Mouse (Mus musculus) small intestine, adult 2 months (tissue): ENCODE measurements around the gene 1810046K07Rik. TPM values are rescaled to one million over a fixed set of nuclear protein-coding genes. Genes with fewer than 3 reads are reported as not detected.

ENCODE experiments used
- H3K27ac ChIP-seq: fragments of 200-500 bp; 2 replicates; pipeline ENCODE4 v1.5.1; 2012; ENCODE audit warnings: low read depth, low read length, control low read depth, inconsistent platforms; ENCODE audit not compliant: insufficient read depth
- H3K27me3 ChIP-seq: fragments of 200-500 bp; 2 replicates; pipeline ENCODE4 v1.6.1; 2012; ENCODE audit warnings: mild to moderate bottlenecking, moderate library complexity, low read length, inconsistent platforms; ENCODE audit not compliant: control insufficient read depth, insufficient read depth
- H3K36me3 ChIP-seq: fragments of 200-500 bp; 2 replicates; pipeline ENCODE4 v1.6.1; 2012; ENCODE audit warnings: mild to moderate bottlenecking, low read length, control low read depth, inconsistent platforms; ENCODE audit not compliant: control insufficient read depth, insufficient read depth
- H3K4me1 ChIP-seq: fragments of 200-500 bp; 2 replicates; pipeline ENCODE4 v1.6.1; 2012; ENCODE audit warnings: low read length, inconsistent platforms, mixed read lengths; ENCODE audit not compliant: control insufficient read depth, insufficient read depth, insufficient read length
- H3K4me3 ChIP-seq: fragments of 200-500 bp; 2 replicates; pipeline ENCODE4 v1.5.1; 2012; ENCODE audit warnings: low read depth, mild to moderate bottlenecking, control low read depth, inconsistent platforms, low read length, moderate library complexity
- CTCF ChIP-seq: fragments of 200-500 bp; IDR thresholded peaks from 2 replicates; pipeline ENCODE4 v1.5.1; 2012; ENCODE audit warnings: low read depth, mild to moderate bottlenecking, control low read depth, inconsistent platforms, low read length, moderate library complexity, mixed read lengths; ENCODE audit not compliant: insufficient replicate concordance, insufficient read length; ENCODE audit errors: extremely low read depth
- POLR2A ChIP-seq: fragments of 200-500 bp; IDR thresholded peaks from 2 replicates; pipeline ENCODE4 v1.6.1; 2012; ENCODE audit warnings: low read depth, mild to moderate bottlenecking, control low read depth, inconsistent platforms, low read length, moderate library complexity
- WGBS: fragments of 180-500 bp; shearing (Covaris S2); methylation state at CpG from one replicate; pipeline ENCODE4 v1.1.7; 2018; 5-methylcytosine and 5-hydroxymethylcytosine counted together
- polyA plus RNA-seq: library from polyadenylated mRNA; depleted of rRNA; stranded (reverse); fragments of >200 nt; gene quantifications from 2 replicates; pipeline ENCODE4 v1.2.3, GENCODE M21; 2012

The 1810046K07Rik gene
- polyA plus RNA-seq, 1 experiment = 50.7 TPM

DNA sequence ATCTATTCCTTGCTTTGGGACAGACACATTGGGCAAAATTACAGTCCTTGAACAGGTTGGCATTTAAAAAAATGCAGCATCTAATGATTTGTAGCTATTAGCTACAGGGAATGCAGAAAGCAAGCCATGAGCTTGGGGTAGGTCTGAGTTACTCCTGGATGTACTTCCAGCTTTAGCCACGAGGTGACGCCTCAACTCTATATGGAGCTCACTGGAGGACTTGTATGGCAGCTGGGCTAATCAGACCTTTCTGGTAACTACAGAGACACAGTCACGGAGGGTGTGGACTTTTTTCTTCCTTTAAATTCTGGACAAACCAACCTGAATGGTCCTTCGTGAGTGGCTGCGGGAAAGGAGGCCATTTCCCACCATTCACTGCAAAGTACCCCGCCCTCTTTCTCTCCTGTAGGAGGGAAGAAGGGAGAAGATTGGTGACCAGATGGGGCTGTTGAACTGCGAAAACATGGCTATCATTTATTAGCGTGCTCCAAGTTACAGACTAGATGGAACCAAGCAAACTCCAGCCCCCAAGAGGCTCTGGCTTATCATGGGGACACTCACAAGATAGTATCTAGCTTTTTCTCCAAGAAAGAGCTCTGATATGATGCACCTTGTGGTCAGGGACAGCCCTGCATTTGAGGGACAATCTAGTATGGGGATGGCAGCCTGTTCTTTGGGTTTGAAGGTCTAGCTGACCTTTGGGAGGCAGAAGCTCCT lies 6.7 kb upstream of the 1810046K07Rik start:
- Histone ChIP-seq H3K4me1 (no peaks in the 10 kb centered on the region), H3K36me3 (no peaks in the 10 kb centered on the region), H3K4me3 (no peak overlapping the region), H3K27me3 (no peaks in the 10 kb centered on the region), H3K27ac (no peak overlapping the region)
- TF ChIP-seq POLR2A (no peak), CTCF (peak; percentile 74; the same call in 1 of the 2 replicates)
- WGBS = 21% methylated on average over 8 of the region's 8 CpGs

DNA sequence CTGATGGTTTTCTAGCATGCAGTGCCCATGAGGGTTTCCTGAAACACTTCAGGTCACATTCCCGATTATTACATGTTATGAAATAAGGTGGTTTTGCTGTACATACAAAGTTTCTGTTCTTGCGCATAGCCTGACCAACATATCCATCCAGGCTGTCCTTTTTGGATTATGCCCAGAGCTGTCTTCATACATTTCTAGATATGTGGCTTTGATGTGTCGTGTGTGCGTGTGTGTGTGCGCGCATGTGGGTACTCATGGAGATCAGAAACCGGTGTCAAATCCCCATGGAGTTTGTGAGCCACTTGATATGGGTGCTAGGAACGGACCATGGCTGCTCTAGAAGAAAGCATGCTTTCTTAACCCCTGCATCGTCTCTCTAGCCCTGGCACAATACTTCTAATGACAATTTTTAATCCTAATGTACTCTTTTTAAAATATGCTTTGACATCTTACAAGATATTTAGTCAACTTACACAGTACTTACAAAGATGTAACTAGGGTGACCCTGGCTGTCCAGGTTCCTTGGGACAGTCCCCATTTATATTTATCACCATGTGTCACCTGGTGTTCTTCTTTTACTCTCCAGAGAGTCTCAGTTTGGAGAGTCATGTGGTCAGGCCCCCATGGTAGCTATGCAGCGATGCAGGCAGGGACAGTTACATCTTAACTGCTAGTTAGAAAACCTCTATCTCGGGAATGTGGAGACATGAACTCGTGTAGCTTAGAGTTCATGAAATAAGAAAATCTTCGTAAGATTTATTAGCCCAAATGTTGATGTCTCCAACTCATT lies 2.9 kb upstream of the 1810046K07Rik start:
- H3K4me1 ChIP-seq = no peaks in the 10 kb centered on the region
- H3K36me3 ChIP-seq = no peaks in the 10 kb centered on the region
- H3K27ac ChIP-seq = no peak overlapping the region
- no peak overlapping the region for H3K4me3 ChIP-seq
- 92% methylated on average over 13 of the region's 13 CpGs for WGBS
- H3K27me3 ChIP-seq = no peaks in the 10 kb centered on the region
- TF ChIP-seq POLR2A = no peak
- TF ChIP-seq CTCF = no peak

DNA sequence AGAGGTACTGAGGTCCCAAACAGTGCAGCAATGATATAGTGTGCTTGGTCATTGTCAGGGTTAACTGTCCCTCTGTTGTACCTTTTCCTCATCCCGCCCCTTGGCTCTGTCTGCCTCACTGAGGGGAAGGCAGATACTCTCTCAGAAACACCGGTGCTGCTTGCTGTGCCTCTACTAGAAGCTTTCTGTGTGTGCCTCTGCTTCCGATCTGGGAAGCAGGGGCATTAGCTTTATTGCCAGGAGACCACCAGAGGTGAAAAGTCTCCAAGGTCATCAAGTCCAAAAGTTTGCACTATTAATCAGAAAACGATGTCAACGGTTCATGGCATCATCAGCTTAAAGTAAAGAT lies 1.2 kb downstream of the 1810046K07Rik start:
- Histone ChIP-seq H3K27me3 (no peaks in the 10 kb centered on the region), H3K4me1 (no peaks in the 10 kb centered on the region), H3K36me3 (no peaks in the 10 kb centered on the region), H3K27ac (no peak overlapping the region), H3K4me3 (no peak overlapping the region)
- WGBS = 92% methylated on average over 5 of the region's 5 CpGs
- no peak for TF ChIP-seq POLR2A
- no peak for TF ChIP-seq CTCF

DNA sequence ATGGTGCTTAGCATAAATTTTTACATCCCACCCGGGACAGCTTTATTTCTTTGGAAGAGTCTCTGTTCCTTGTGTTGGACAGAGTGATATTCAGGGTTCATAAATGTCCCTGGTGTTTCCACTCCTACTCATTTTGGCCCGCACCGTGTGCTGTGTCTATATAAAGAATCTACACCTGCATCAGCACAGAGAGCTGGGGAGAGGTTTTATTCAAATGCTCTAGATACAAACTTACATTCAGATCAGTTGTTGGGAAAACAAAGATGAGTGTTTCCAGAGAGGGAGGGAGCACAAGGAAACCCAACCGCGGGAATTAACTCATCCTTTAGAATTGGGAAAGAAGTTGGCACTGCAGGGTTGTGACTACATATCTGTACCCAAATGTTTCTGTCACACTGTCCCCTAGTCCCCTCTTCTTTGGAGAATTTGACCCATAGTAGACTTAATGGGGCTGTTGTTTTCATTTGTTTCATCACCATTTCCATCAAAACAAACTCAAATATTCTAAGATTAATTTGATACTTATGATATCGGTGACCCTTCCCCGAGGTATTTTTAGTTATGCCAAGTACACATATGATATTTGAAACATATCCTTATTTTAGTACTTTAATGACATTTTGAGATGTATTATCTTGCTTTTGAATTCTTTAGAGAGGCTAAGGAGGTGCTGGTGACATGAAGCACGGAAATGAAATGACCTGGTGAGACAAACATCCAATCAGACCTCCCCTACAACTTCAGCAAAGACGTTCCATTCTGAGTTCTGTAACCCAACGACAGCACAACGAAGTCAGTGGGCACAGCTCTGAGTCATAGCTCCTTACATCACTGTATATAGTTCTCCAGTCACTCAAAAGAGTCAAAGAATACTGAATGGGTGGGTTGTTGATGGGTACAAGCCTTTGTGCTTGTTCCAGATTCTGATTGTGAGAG lies 1.8 kb downstream of the 1810046K07Rik start:
- TF ChIP-seq CTCF (no peak), POLR2A (no peak)
- Histone ChIP-seq H3K4me3 (no peak overlapping the region), H3K27ac (no peak overlapping the region), H3K36me3 (no peaks in the 10 kb centered on the region), H3K4me1 (no peaks in the 10 kb centered on the region), H3K27me3 (no peaks in the 10 kb centered on the region)
- WGBS = 87% methylated on average over 11 of the region's 11 CpGs

DNA sequence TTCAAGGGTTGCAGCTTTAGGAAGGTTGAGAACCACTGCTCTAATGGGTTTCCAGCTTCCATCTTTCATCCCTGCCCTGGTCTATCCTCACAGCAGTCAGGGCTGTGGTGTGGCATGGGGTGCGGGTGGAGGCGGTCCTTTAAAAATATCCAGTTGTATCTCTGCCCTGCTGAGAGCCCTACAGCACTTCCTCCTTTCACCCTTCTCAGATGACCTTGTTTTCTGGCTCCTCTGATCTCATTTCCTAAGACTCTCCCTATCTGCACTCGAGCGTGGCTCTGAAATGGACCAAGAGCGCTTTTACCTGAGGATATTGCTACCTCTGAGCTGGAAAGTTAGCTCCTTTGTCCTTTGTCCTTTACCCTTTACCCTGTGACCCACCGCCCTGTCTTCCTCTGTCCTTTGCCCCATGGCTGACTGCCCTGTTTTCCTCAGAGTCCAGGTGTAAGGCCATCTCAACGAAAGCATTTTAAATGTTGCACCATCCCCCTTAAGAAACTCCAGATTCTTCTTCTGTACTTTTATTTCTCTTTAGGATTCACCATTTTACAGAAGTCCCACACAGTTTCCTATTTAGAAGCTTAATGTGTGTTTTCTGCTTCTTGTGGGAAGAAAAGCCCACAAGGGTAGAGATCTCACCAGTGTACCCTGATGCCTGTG lies 4.2 kb downstream of the 1810046K07Rik start:
- H3K27me3 ChIP-seq = no peaks in the 10 kb centered on the region
- no peaks in the 10 kb centered on the region for H3K4me1 ChIP-seq
- no peak overlapping the region for H3K27ac ChIP-seq
- no peaks in the 10 kb centered on the region for H3K36me3 ChIP-seq
- WGBS = 74% methylated on average over 7 of the region's 7 CpGs
- TF ChIP-seq CTCF (no peak), POLR2A (no peak)
- H3K4me3 ChIP-seq = no peak overlapping the region

DNA sequence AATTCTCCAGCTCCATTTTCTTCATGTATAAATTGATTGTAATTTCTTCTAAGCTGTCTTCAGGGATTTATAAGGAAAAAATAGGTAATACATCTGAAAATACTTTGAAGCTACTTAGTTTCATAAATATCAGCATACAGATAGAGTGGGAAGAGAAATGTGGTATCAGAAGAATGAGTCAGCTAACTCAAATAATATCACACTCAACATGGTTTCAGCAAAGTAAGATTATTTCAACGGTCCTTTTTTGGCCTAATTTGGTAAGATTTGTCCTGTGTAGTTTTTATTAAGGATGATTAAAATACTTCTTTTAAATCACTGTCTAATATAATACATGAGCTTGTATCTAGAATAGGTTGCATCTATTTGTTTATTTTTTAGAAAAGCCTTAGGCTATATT lies 8.6 kb downstream of the 1810046K07Rik start:
- Histone ChIP-seq H3K4me1 (peaks cover 16% of the 10 kb centered on the region; the same call in 1 of the 2 replicates), H3K27ac (no peak overlapping the region), H3K27me3 (no peaks in the 10 kb centered on the region), H3K36me3 (no peaks in the 10 kb centered on the region), H3K4me3 (no peak overlapping the region)
- 80% methylated on average over 1 of the region's 1 CpGs for WGBS
- TF ChIP-seq POLR2A (no peak), CTCF (no peak)
